Mouse (Mus musculus) liver, embryonic 11.5 days (tissue): ENCODE results near the gene Cpa5. TPM values are rescaled to one million over a fixed set of nuclear protein-coding genes. Genes with fewer than 3 reads are reported as not detected.

Source experiments
- ATAC-seq: fragments of 200-750 bp; cut with Nextera tagmentation; replicated peaks from 2 replicates; pipeline ENCODE4 v1.8.0; 2017; ENCODE audit warnings: moderate number of reproducible peaks, mild to moderate bottlenecking, moderate TSS enrichment, moderate library complexity; ENCODE audit not compliant: low FRiP score
- DNase-seq: peaks from one replicate; pipeline ENCODE4 v3.0.0-alpha.2; 2017; ENCODE audit warnings: low spot score
- H3K27ac ChIP-seq: fragments of 300-500 bp; sonication (generic); 2 replicates; pipeline ENCODE4 v1.5.1; 2014; ENCODE audit warnings: mild to moderate bottlenecking, low read depth, low read length, control low read depth
- H3K27me3 ChIP-seq: fragments of 300-500 bp; sonication (generic); replicated peaks from 2 replicates; pipeline ENCODE4 v1.6.1; 2014; ENCODE audit warnings: low read length, mixed read lengths; ENCODE audit not compliant: control insufficient read depth, insufficient read depth
- H3K36me3 ChIP-seq: fragments of 300-500 bp; sonication (generic); 2 replicates; pipeline ENCODE4 v1.6.1; 2014; ENCODE audit warnings: mild to moderate bottlenecking, low read length, moderate library complexity, mixed read lengths; ENCODE audit not compliant: control insufficient read depth, insufficient read depth
- H3K4me1 ChIP-seq: fragments of 300-500 bp; sonication (generic); replicated peaks from 2 replicates; pipeline ENCODE4 v1.6.1; 2014; ENCODE audit warnings: low read length, mixed read lengths; ENCODE audit not compliant: control insufficient read depth, insufficient read depth
- H3K4me2 ChIP-seq: fragments of 300-500 bp; sonication (generic); 2 replicates; pipeline ENCODE4 v1.6.1; 2014; ENCODE audit warnings: mild to moderate bottlenecking, control low read depth, moderate library complexity
- H3K4me3 ChIP-seq: fragments of 300-500 bp; sonication (generic); 2 replicates; pipeline ENCODE4 v1.5.1; 2014; ENCODE audit warnings: low read depth, low read length, control low read depth
- H3K9ac ChIP-seq: fragments of 300-500 bp; sonication (generic); 2 replicates; pipeline ENCODE4 v1.6.1; 2014; ENCODE audit warnings: low read depth, low read length, control low read depth
- H3K9me3 ChIP-seq: fragments of 300-500 bp; sonication (generic); 2 replicates; pipeline ENCODE4 v1.6.1; 2016; ENCODE audit warnings: low read length, inconsistent platforms, mixed read lengths; ENCODE audit not compliant: control insufficient read depth
- WGBS: fragments of 180-500 bp; shearing (Covaris S2); extraction: QIAGEN DNeasy Blood & Tissue Kit; methylation state at CpG from one replicate; pipeline ENCODE4 v1.1.7; 2014; 5-methylcytosine and 5-hydroxymethylcytosine counted together
- polyA plus RNA-seq: library from polyadenylated mRNA; unstranded; fragments of >200 nt; fragmentation: Nextera tagmentation; extraction: Ambion mirVana; gene quantifications from 2 replicates; pipeline ENCODE4 v1.2.1, GENCODE M21; 2014

Cpa5 gene
- polyA plus RNA-seq, 1 experiment from 2014 or later, result not detected

DNA sequence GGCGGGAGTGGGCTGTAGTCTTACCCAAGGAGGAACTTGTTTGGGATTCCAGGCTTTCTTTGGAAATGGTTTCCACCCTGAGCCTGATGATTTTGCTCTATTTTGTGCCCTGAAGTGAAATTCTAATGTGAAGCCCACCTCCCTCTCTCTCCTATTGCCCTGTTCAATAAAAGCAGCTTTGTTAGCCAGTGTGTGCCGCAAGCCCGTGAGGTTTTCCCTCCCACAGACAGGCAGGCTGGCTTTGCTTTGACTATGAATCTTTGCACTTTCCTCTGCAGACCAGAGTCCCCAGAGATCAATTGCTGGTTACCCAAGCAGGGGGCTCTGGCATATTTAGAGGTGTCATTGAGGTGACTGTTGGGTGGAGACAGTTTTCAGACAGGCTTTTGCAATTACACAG, 33.7 kb downstream of the Cpa5 start:
- H3K27ac ChIP-seq, result no peak overlapping the region
- peaks cover 7% of the 10 kb centered on the region for H3K4me1 ChIP-seq
- DNase-seq (no peak), ATAC-seq (no peak)
- no peak overlapping the region for H3K9ac ChIP-seq
- whole genome bisulfite sequencing, result 78% methylated on average over 3 of the region's 3 CpGs
- no peaks in the 10 kb centered on the region for H3K9me3 ChIP-seq
- H3K27me3 ChIP-seq, result no peaks in the 10 kb centered on the region
- no peak overlapping the region for H3K4me2 ChIP-seq
- no peaks in the 10 kb centered on the region for H3K36me3 ChIP-seq
- no peak overlapping the region for H3K4me3 ChIP-seq

DNA sequence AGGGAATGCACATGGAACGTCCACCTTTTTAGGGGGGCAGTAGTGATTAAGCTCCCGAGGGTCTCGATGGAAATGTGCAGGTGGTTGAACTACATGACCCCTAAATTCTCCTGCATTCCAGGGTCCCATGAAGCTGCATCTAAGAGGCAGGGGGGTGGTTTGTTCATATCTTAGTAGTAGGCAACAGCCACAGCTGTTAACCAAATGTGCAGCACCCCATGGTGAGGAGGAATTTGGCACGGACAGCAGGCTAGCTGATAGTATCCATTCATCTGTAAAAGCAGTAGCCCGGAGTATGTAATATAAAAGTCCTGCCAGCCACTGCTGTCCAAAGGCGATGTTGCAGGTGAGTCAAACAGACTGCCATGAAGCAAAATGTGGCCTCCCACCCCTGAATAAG, 34.6 kb downstream of the Cpa5 start:
- Histone ChIP-seq H3K27ac (no peak overlapping the region), H3K4me1 (peaks cover 7% of the 10 kb centered on the region), H3K36me3 (no peaks in the 10 kb centered on the region), H3K9me3 (no peaks in the 10 kb centered on the region), H3K27me3 (no peaks in the 10 kb centered on the region), H3K4me3 (no peak overlapping the region), H3K4me2 (no peak overlapping the region), H3K9ac (no peak overlapping the region)
- DNase-seq, result no peak
- no peak for ATAC-seq
- WGBS, result 75% methylated on average over 6 of the region's 6 CpGs

DNA sequence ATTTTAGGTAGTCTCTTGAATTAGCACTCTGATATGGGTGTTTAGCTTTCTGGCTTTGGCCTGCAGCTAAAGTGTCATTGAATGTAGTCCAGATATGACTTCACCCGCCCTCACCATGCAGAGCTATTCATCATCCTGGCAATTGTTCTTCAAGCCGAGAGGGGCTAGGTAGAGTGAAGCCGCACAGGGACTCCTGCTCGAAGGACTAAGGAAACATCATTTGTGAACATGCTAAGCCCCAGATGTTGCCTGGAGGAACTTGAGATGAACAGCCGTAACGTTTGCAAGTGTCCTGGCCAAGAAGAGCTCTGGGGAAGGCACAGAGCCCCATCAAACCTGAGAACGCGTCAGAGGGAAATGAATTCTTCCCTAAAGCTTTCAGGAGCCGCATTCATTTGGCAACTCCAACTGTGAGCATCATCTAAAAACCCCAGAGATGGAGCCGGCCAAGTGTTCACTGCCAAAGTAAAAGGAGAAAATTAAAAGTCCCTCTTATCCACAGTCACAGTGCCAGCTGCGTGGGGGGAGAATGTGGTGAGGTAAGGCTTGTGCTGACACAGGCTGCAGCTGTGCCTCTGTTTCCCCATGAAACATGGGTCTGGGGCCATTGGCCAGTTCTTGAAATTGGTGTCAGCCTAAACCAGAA, 39.0 kb downstream of the Cpa5 start:
- H3K4me2 ChIP-seq, result no peak overlapping the region
- no peak overlapping the region for H3K9ac ChIP-seq
- DNase-seq (no peak), ATAC-seq (no peak)
- no peak overlapping the region for H3K4me3 ChIP-seq
- no peaks in the 10 kb centered on the region for H3K27me3 ChIP-seq
- no peaks in the 10 kb centered on the region for H3K9me3 ChIP-seq
- no peaks in the 10 kb centered on the region for H3K4me1 ChIP-seq
- H3K27ac ChIP-seq, result no peak overlapping the region
- H3K36me3 ChIP-seq, result no peaks in the 10 kb centered on the region
- 84% methylated on average over 11 of the region's 11 CpGs for WGBS

DNA sequence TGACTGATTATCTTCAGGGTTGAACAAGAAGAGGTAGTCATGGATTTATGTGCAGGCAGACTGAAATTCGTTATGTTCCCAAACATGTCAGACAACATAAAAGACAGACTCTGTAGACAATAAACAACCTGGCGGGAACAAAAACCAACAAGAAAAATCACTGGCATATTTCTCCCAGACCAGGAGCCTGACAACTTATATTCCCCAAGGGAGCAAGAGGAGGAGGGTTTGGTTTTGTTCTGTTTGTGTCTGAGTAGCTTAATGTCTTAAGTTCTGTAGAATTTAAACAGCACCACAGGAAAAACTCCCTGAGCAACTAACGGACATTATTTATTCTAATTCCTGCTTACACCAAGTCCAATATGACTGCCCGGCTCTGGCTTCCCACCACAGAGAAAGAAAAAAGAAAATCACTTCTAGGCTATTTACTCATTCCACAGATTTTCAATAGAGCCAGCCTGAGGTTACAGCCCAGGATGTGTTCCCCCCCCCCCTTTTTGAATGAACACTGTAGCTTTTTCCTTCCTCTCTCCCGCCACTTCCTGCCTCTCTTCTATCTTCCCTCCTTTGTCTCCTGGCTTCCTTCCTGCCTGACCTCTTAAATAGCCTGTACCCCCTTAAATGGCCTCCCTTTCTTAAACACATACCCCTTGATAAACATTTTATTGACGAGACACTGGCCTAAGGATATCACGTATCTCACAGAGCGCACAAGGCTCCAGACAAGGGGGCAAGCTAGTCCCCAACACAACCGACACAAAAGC, 41.8 kb downstream of the Cpa5 start:
- DNase-seq, result no peak
- no peaks in the 10 kb centered on the region for H3K4me1 ChIP-seq
- no peak for ATAC-seq
- WGBS, result 46% methylated on average over 9 of the region's 9 CpGs
- H3K4me2 ChIP-seq, result no peak overlapping the region
- H3K4me3 ChIP-seq, result no peak overlapping the region
- H3K9ac ChIP-seq, result no peak overlapping the region
- H3K36me3 ChIP-seq, result no peaks in the 10 kb centered on the region
- H3K9me3 ChIP-seq, result no peaks in the 10 kb centered on the region
- 0 out of 2 replicates have a peak overlapping the region, but pooled peaks have one; percentile 19 for H3K27ac ChIP-seq
- H3K27me3 ChIP-seq, result no peaks in the 10 kb centered on the region

DNA sequence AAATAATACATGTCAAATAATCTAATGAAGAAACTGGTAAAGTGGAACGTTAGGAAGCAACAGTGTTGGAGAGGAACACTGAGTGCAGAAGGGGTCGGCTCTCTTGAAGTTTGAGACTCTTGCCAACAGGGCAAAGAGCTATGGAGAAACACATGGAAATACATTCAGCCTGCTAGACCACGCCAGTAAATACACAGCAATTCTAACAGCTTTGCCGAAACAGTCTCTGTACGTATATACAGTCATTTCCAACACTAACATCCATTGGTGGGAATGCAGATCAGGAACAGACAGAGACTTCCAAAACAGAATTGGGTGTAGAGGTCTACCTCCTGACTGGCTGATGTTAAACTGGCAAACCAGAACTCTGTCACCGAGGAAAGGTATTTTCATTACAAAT, 42.7 kb downstream of the Cpa5 start:
- H3K9me3 ChIP-seq, result no peaks in the 10 kb centered on the region
- no peak for DNase-seq
- no peaks in the 10 kb centered on the region for H3K27me3 ChIP-seq
- H3K4me1 ChIP-seq, result no peaks in the 10 kb centered on the region
- no peak overlapping the region for H3K4me3 ChIP-seq
- no peak overlapping the region for H3K9ac ChIP-seq
- ATAC-seq, result no peak
- no peaks in the 10 kb centered on the region; the same call in 1 of the 2 replicates for H3K36me3 ChIP-seq
- no peak overlapping the region for H3K4me2 ChIP-seq
- H3K27ac ChIP-seq, result no peak overlapping the region
- WGBS, result 84% methylated on average over 6 of the region's 6 CpGs

DNA sequence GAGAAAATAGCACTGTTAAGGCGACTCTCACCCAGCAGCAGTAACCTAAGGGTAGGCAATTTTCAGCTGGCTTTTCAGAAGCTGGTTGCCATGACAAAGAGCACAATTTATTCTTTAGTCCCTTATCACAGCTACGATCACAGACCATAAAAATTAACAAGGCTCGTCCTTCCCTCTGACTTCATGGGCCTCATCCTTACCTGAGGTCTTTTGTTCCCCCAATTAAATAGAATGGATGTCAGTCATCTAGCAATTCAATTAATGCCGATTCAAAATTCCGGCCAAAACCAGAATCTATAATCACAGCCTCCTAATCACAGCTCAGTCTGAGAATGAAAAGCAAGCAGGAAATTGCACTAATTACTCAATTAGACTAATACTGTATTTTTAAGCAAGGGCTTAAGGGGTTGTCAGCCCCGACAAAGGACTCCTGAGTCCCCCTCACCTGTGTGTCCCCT, 43.6 kb downstream of the Cpa5 start:
- Histone ChIP-seq H3K9ac (no peak overlapping the region), H3K4me1 (no peaks in the 10 kb centered on the region), H3K27me3 (no peaks in the 10 kb centered on the region), H3K27ac (no peak overlapping the region), H3K9me3 (no peaks in the 10 kb centered on the region), H3K4me3 (no peak overlapping the region), H3K36me3 (no peaks in the 10 kb centered on the region; the same call in 1 of the 2 replicates), H3K4me2 (no peak overlapping the region)
- DNase-seq, result no peak
- ATAC-seq, result no peak
- WGBS, result 80% methylated on average over 6 of the region's 6 CpGs

DNA sequence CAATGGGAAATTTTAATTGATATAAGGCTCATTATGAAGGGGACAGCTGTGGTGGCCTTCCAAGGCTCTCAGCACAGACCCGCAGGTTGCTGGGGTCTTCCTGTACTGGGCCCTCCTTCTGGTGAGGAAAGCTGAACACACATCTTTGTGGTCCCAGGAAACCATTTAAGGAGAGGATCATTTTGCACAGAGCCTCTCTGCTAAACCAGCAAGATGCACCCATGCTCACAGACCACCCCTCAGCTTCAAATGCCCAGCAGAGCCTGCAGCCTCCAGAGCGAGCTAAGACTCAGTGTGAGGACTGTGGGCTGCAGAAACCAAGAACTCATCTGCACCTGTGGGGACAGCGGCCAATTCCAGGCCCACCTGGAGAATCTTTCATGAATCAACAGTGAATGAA, 44.1 kb downstream of the Cpa5 start:
- Histone ChIP-seq H3K4me1 (no peaks in the 10 kb centered on the region), H3K36me3 (no peaks in the 10 kb centered on the region; the same call in 1 of the 2 replicates), H3K27me3 (no peaks in the 10 kb centered on the region), H3K27ac (no peak overlapping the region), H3K9ac (no peak overlapping the region), H3K9me3 (no peaks in the 10 kb centered on the region), H3K4me2 (no peak overlapping the region), H3K4me3 (no peak overlapping the region)
- 89% methylated on average over 3 of the region's 3 CpGs for WGBS
- DNase-seq (no peak), ATAC-seq (no peak)

DNA sequence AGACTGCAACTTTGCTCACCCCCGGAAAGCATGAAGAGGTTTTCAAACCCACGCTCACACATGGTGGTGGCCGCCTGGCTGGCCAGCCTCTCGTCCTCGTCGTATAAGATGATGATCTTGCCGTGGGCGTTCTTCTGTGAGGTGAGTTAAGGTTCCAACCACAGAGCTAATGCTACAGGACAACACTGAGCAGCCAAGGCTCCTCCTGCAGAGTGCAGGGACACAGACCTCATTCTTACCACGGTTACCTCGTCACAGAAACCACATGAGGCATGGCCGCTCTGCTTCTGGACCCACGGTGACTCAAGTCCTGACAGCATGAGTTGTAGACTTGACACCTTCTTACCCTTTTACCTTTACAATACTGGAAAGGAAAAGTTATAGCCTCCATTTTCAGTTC, 46.5 kb downstream of the Cpa5 start:
- no peak overlapping the region for H3K4me2 ChIP-seq
- ATAC-seq (no peak), DNase-seq (no peak)
- no peak overlapping the region for H3K9ac ChIP-seq
- H3K27me3 ChIP-seq, result no peaks in the 10 kb centered on the region
- H3K27ac ChIP-seq, result no peak overlapping the region
- no peaks in the 10 kb centered on the region for H3K9me3 ChIP-seq
- no peak overlapping the region for H3K4me3 ChIP-seq
- H3K4me1 ChIP-seq, result no peaks in the 10 kb centered on the region
- 83% methylated on average over 12 of the region's 12 CpGs for WGBS
- H3K36me3 ChIP-seq, result no peaks in the 10 kb centered on the region; the same call in 1 of the 2 replicates

DNA sequence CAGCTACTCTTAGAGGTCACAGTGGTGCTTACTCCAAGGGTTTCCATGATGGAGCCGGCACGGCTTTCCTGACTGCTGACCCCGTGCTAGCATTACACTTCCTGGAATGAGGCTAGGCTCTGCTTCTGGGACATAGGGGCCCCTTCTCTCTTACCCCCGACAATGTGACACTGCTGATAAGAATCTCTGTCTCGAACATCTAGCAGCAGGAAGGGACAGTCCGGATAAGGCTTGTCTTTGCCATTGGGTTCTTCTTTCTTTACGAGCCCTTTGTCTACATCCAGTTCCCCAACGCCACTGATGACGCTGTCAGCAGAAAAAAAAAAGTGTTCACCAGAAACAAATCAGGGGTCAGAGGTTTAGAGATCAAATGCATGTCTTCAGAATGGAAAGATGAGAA, 47.8 kb downstream of the Cpa5 start:
- no peak for ATAC-seq
- H3K9me3 ChIP-seq, result no peaks in the 10 kb centered on the region
- H3K9ac ChIP-seq, result no peak overlapping the region
- no peaks in the 10 kb centered on the region; the same call in 1 of the 2 replicates for H3K36me3 ChIP-seq
- no peaks in the 10 kb centered on the region for H3K27me3 ChIP-seq
- no peak overlapping the region for H3K27ac ChIP-seq
- DNase-seq, result no peak
- H3K4me1 ChIP-seq, result no peaks in the 10 kb centered on the region
- H3K4me3 ChIP-seq, result no peak overlapping the region
- H3K4me2 ChIP-seq, result no peak overlapping the region
- WGBS, result 40% methylated on average over 9 of the region's 9 CpGs
